Mouse (Mus musculus) gastrocnemius, adult 2 months (tissue): ENCODE measurements around the gene Elavl3. TPM values are rescaled to one million over a fixed set of nuclear protein-coding genes. Genes with fewer than 3 reads are reported as not detected.

ENCODE experiments used
- DNase-seq: peaks from one replicate; pipeline ENCODE4 v3.0.0; 2022
- H3K27ac ChIP-seq: fragments of 200-600 bp; 2 replicates; pipeline ENCODE4 v1.8.1; 2022; ENCODE audit warnings: mild to moderate bottlenecking
- H3K4me3 ChIP-seq: fragments of 200-600 bp; 2 replicates; pipeline ENCODE4 v1.8.1; 2022; ENCODE audit warnings: mild to moderate bottlenecking, moderate library complexity
- CTCF ChIP-seq: fragments of 200-600 bp; IDR thresholded peaks from 2 replicates; pipeline ENCODE4 v1.8.1; 2022; ENCODE audit warnings: antibody characterized with exemption, mild to moderate bottlenecking, moderate library complexity
- intact Hi-C: fragments of 180-260 bp; cut with DNase I; formaldehyde crosslinking; loops from one replicate; pipeline ENCODE4 v1.15.1; 2025
- total RNA-seq, 2 experiments: library from RNA; stranded (reverse); gene quantifications; 2 replicates each; pipeline ENCODE4 v1.2.3; 2021

Gene Elavl3
- total RNA-seq, 2 experiments from 2014 or later: not detected

- DNase-seq: no peak
- no peak overlapping the region for H3K4me3 ChIP-seq
- no peak for TF ChIP-seq CTCF
- intact Hi-C loops: loop anchor here (5.0 kb wide), 2 partner anchors 70 to 115 kb away; partner anchors contain the start of genes Ccdc151, Prkcsh and Swsap1
- no peak overlapping the region for H3K27ac ChIP-seq
These were observed 20.5 kb upstream of the Elavl3 start for GRCm38 (mm10) chr9:22072276-22072675.

GRCm38 (mm10) chr9:22070791-22071573 is 19.2 kb upstream of the Elavl3 start, which contains the start of the genes Gm49318 and Zfp653:
Gene Gm49318, minus strand, starts transcription at chr9:22071259.
Gene Zfp653, minus strand, starts transcription at chr9:22071376.
- Histone ChIP-seq H3K27ac (peak within 1 kb of the TSS; percentile 97), H3K4me3 (peak within 1 kb of the TSS; percentile 87)
- peak; percentile 16; the same call in 1 of the 2 replicates for TF ChIP-seq CTCF
- intact Hi-C loops: loop anchor here (1.0 to 5.0 kb wide), 4 partner anchors 14 to 114 kb away; partner anchors contain the start of genes Ccdc151, Ecsit, Elof1 and Prkcsh
- peak; percentile 99 for DNase-seq

GRCm38 (mm10) chr9:22069881-22070553 is 18.2 kb upstream of the Elavl3 start:
- TF ChIP-seq CTCF: no peak
- Histone ChIP-seq H3K27ac (peak overlapping the region; percentile 97), H3K4me3 (peak overlapping the region; percentile 87)
- no peak for DNase-seq
- intact Hi-C loops: loop anchor here (2.0 to 5.0 kb wide), 3 partner anchors 47 to 113 kb away; partner anchors contain the start of genes Ccdc151, Elof1, Prkcsh and Swsap1

- no peak for TF ChIP-seq CTCF
- Histone ChIP-seq H3K4me3 (no peak overlapping the region), H3K27ac (no peak overlapping the region)
- intact Hi-C loops: no loop called here
- DNase-seq: no peak
These were observed 15.4 kb upstream of the Elavl3 start for GRCm38 (mm10) chr9:22067195-22067594.

- Histone ChIP-seq H3K27ac (no peak overlapping the region), H3K4me3 (no peak overlapping the region)
- TF ChIP-seq CTCF: peak; percentile 89
- peak; percentile 70 for DNase-seq
- intact Hi-C loops: loop anchor here (1.0 kb wide), 2 partner anchors 77 to 89 kb away; no protein-coding TSS in a partner anchor
These were observed 14.6 kb upstream of the Elavl3 start for GRCm38 (mm10) chr9:22066433-22066832.

DNA sequence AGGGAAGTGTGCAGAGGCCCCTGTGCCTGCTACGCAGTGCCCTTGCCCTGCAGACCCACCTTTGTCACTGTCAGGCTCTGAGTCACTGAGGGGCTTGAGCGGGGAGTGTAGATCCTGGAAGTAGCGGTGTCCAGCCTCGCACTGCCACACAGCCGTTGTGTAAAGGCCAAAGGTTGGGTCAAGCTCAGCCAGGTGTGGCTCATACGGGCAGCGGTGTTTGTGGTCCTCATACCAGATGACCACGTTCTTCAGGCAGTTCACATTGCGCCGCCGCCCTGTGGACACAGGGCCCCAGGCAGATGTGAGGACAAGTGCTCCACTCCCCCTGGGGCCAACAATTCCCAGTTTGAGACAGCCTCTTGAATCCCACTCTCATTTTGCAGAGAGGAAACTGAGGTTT is 13.8 kb upstream of the Elavl3 start:
- no peak overlapping the region for H3K27ac ChIP-seq
- no peak for TF ChIP-seq CTCF
- intact Hi-C loops: loop anchor here (1.0 kb wide), 2 partner anchors 78 to 90 kb away; no protein-coding TSS in a partner anchor

GRCm38 (mm10) chr9:22064341-22064740 is 12.5 kb upstream of the Elavl3 start:
- no peak for TF ChIP-seq CTCF
- DNase-seq: no peak
- intact Hi-C loops: no loop called here

More for the DNA sequence above, 13.8 kb upstream of the Elavl3 start:
- no peak for DNase-seq
- no peak overlapping the region for H3K4me3 ChIP-seq

GRCm38 (mm10) chr9:22061339-22061738 is 9.5 kb upstream of the Elavl3 start:
- Histone ChIP-seq H3K27ac (no peak overlapping the region), H3K4me3 (no peak overlapping the region)
- TF ChIP-seq CTCF: no peak
- intact Hi-C loops: no loop called here
- no peak for DNase-seq

More at GRCm38 (mm10) chr9:22064341-22064740, 12.5 kb upstream of the Elavl3 start:
- Histone ChIP-seq H3K4me3 (no peak overlapping the region), H3K27ac (no peak overlapping the region)

DNA sequence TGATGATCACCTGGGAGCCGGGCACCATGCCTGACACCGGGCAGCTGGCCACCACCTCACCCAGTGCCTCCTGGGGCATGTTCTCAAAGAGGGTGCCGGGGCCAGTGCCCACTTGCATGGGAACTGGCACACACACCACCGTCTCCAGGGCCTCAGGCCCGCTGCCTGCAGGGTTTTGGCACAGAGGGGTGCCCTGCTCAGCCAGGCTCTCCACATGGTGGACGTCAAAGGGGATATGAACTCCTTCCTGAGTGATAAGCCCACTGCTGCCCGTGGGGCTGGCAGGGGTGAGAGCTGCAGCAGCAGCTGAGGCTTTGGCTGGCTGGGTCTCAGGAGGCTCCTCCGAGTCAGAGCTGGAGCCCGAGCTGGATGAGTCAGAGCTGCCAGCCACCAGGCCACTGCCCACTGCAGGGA is 6.2 kb upstream of the Elavl3 start:
- DNase-seq: peak; percentile 57

DNA sequence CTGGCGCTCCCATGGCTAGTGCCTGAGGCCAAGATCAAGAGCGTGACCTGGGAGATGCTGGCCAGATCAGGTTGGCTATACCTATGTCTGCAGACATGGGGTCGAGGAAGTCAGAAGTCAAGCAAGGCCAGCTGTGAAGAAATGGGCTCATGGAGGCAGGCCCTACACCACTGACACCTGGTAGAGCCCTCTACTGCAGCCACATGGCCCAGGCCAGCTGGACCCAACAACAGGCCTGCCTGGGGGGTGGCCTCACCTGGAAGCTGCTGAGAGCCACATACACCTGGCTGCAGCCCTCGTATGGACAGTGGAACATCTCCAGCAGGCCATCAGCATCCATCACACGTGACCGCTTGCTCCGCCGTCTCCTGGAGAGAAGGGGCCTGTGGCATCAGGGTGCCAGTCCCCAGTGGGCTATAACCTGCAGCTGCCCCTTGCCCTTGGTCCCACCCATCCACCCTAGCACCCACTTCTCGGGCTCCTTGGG is 5.3 kb upstream of the Elavl3 start:
- Histone ChIP-seq H3K27ac (no peak overlapping the region), H3K4me3 (no peak overlapping the region)
- no peak for DNase-seq
- no peak for TF ChIP-seq CTCF
- intact Hi-C loops: no loop called here

More for the DNA sequence above, 6.2 kb upstream of the Elavl3 start:
- no peak for TF ChIP-seq CTCF
- intact Hi-C loops: no loop called here
- H3K4me3 ChIP-seq: no peak overlapping the region
- H3K27ac ChIP-seq: no peak overlapping the region

DNA sequence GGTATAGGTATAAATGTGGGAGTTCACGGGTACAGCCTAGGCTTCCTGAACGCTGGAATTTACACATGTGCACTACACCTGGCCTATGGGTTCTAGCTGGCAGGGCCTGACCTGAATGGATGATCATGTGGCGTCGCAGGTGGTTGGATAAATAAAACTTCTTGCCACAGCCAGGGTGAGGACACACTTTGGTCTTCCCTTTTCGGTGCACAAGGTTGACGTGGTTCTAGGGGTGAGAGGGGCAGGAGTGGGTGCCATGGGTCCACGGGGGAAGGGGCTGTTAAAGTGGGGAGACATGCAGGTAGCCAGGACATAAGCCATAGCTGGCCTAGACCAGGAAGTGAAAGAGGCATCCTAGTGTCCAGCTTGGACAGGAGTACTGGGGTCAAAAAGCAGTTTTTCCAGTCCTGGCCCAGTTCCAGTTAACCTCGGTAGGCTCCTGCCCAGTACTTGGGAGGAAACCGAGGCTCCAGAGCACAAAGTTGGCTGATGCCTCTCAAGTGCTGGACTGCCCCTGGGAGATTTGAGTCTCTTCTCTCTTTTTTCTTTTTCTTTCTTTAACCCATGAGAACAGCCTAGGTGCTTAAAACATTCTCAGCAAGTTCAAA is 4.6 kb upstream of the Elavl3 start:
- DNase-seq: no peak
- no peak for TF ChIP-seq CTCF
- Histone ChIP-seq H3K27ac (no peak overlapping the region), H3K4me3 (no peak overlapping the region)
- intact Hi-C loops: no loop called here

DNA sequence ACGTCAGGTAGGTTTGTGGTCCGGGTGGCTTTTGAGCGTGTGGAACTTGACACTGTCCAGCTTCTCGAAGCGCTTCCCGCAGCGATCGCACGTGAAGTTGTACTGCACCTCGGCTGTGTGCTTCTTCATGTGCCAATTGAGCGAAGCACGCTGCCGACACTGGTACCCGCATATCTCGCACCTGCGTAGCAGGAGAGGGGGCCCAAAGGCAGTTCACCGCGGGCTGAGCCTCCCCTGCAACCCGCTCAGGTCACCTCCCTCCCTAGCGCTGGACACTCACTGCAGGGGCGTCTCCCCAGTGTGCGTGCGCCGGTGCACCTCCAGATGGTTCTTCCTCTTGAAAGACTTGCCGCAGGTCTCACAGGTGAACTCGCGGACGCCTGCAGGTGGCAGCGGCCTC is 3.9 kb upstream of the Elavl3 start:
- no peak for DNase-seq
- H3K4me3 ChIP-seq: no peak overlapping the region
- no peak for TF ChIP-seq CTCF
- no peak overlapping the region for H3K27ac ChIP-seq
- intact Hi-C loops: no loop called here
